ENCODE assay signal across 15 mouse cellular contexts in genomic region chr1:85853865-85854264, GRCm38 (mm10). TPM values are rescaled to one million over a fixed set of nuclear protein-coding genes. Genes with fewer than 3 reads are reported as not detected.
DNase-seq lines count a peak whose midpoint lies in the region; ATAC-seq and TF ChIP-seq lines count a peak whose summit lies in the region.
"Had no signal": no experiment of that assay in that cellular context is flagged by ENCODE, and none has a peak within 500 bp of the region (broad histone marks: within the 10 kb centered on the region; RNA-seq: fewer than 3 reads in every experiment).

No protein-coding gene starts in this region.

- no peak overlapping the region for H3K4me2 ChIP-seq in forebrain, embryonic 15.5 days (replicated peaks)
- H3K4me2 ChIP-seq in forebrain, postnatal 0 days (ENCODE audit: low read depth) = no peak overlapping the region
- no peak overlapping the region for H3K4me2 ChIP-seq in hindbrain, postnatal 0 days (ENCODE audit: low read depth, low read length)
- H3K4me2 ChIP-seq in hindbrain, embryonic 11.5 days (replicated peaks; ENCODE audit: low read depth, low read length) = no peak overlapping the region
- H3K4me2 ChIP-seq in midbrain, embryonic 12.5 days (replicated peaks) = no peak overlapping the region
- no peak overlapping the region for H3K4me2 ChIP-seq in midbrain, postnatal 0 days (ENCODE audit: low read depth, low read length, poor library complexity, severe bottlenecking)
- no peak overlapping the region for H3K4me2 ChIP-seq in embryonic facial prominence, embryonic 11.5 days (ENCODE audit: low read depth, low read length)
- H3K4me2 ChIP-seq: embryonic facial prominence, embryonic 12.5 days; heart, embryonic 13.5 days; hindbrain, embryonic 13.5 days; limb, embryonic 12.5 days; liver, embryonic 15.5 days; lung, embryonic 14.5 days had no signal

- H3K9me3 ChIP-seq in forebrain, embryonic 15.5 days = no peaks in the 10 kb centered on the region
- H3K9me3 ChIP-seq in forebrain, postnatal 0 days (ENCODE audit: low read length) = no peaks in the 10 kb centered on the region
- no peaks in the 10 kb centered on the region for H3K9me3 ChIP-seq in hindbrain, postnatal 0 days (ENCODE audit: low read length)
- H3K9me3 ChIP-seq in hindbrain, embryonic 11.5 days (ENCODE audit: control insufficient read depth, low read length) = no peaks in the 10 kb centered on the region
- H3K9me3 ChIP-seq in midbrain, embryonic 12.5 days = no peaks in the 10 kb centered on the region
- no peaks in the 10 kb centered on the region for H3K9me3 ChIP-seq in midbrain, postnatal 0 days (ENCODE audit: low read length)
- no peaks in the 10 kb centered on the region for H3K9me3 ChIP-seq in embryonic facial prominence, embryonic 11.5 days (replicated peaks; ENCODE audit: control insufficient read depth, low read length)
- H3K9me3 ChIP-seq: embryonic facial prominence, embryonic 12.5 days; heart, embryonic 13.5 days; hindbrain, embryonic 13.5 days; limb, embryonic 12.5 days; liver, embryonic 15.5 days had no signal

- ATAC-seq in forebrain, embryonic 15.5 days (replicated peaks) = peak; percentile 39; the same call in 1 of the 2 replicates
- no peak; the same call in 1 of the 2 replicates for ATAC-seq in forebrain, postnatal 0 days
- ATAC-seq in hindbrain, postnatal 0 days = peak; percentile 13; the same call in 1 of the 2 replicates
- ATAC-seq in hindbrain, embryonic 11.5 days (ENCODE audit: low FRiP score) = no peak
- peak; percentile 13; the same call in 1 of the 2 replicates for ATAC-seq in midbrain, embryonic 12.5 days (ENCODE audit: low FRiP score, low read depth)
- ATAC-seq in midbrain, postnatal 0 days (ENCODE audit: low FRiP score) = no peak
- ATAC-seq in embryonic facial prominence, embryonic 11.5 days (replicated peaks; ENCODE audit: insufficient number of reproducible peaks, low FRiP score, low TSS enrichment, low read depth) = peak; percentile 20; the same call in 1 of the 2 replicates

- WGBS in forebrain, embryonic 15.5 days = 85% methylated on average over 2 of the region's 2 CpGs
- 82% methylated on average over 2 of the region's 2 CpGs for WGBS in forebrain, postnatal 0 days
- WGBS in hindbrain, postnatal 0 days = 78% methylated on average over 2 of the region's 2 CpGs
- WGBS in hindbrain, embryonic 11.5 days = 82% methylated on average over 2 of the region's 2 CpGs
- WGBS in midbrain, embryonic 12.5 days = 86% methylated on average over 2 of the region's 2 CpGs
- WGBS in midbrain, postnatal 0 days = 93% methylated on average over 2 of the region's 2 CpGs
- WGBS in embryonic facial prominence, embryonic 11.5 days = 86% methylated on average over 2 of the region's 2 CpGs

- H3K4me1 ChIP-seq in forebrain, embryonic 15.5 days = no peaks in the 10 kb centered on the region
- H3K4me1 ChIP-seq in forebrain, postnatal 0 days (ENCODE audit: insufficient read depth) = no peaks in the 10 kb centered on the region
- H3K4me1 ChIP-seq in hindbrain, postnatal 0 days (ENCODE audit: insufficient read depth, low read length) = no peaks in the 10 kb centered on the region
- no peaks in the 10 kb centered on the region for H3K4me1 ChIP-seq in hindbrain, embryonic 11.5 days (replicated peaks; ENCODE audit: control insufficient read depth, insufficient read depth, low read length)
- H3K4me1 ChIP-seq in midbrain, embryonic 12.5 days = no peaks in the 10 kb centered on the region
- H3K4me1 ChIP-seq in midbrain, postnatal 0 days (ENCODE audit: insufficient read depth, low read length) = no peaks in the 10 kb centered on the region
- H3K4me1 ChIP-seq in embryonic facial prominence, embryonic 11.5 days (ENCODE audit: control insufficient read depth, insufficient read depth, low read length) = no peaks in the 10 kb centered on the region
- H3K4me1 ChIP-seq: hindbrain, embryonic 13.5 days; limb, embryonic 12.5 days; liver, embryonic 15.5 days had no signal

- H3K27ac ChIP-seq in forebrain, embryonic 15.5 days (replicated peaks) = no peak overlapping the region
- H3K27ac ChIP-seq in forebrain, postnatal 0 days (ENCODE audit: low read depth, low read length) = no peak overlapping the region
- H3K27ac ChIP-seq in hindbrain, postnatal 0 days = no peak overlapping the region
- no peak overlapping the region for H3K27ac ChIP-seq in hindbrain, embryonic 11.5 days (ENCODE audit: low read depth, low read length)
- no peak overlapping the region for H3K27ac ChIP-seq in midbrain, embryonic 12.5 days (replicated peaks)
- H3K27ac ChIP-seq in midbrain, postnatal 0 days (ENCODE audit: low read depth, low read length) = no peak overlapping the region
- H3K27ac ChIP-seq in embryonic facial prominence, embryonic 11.5 days (replicated peaks; ENCODE audit: low read depth, low read length) = no peak overlapping the region
- H3K27ac ChIP-seq: embryonic facial prominence, embryonic 12.5 days; heart, embryonic 13.5 days; hindbrain, embryonic 13.5 days; left cerebral cortex, adult 2 months; limb, embryonic 12.5 days; liver, embryonic 15.5 days had no signal

- DNase-seq in forebrain, postnatal 0 days = no peak
- DNase-seq in hindbrain, postnatal 0 days (ENCODE audit: low spot score) = no peak
- DNase-seq in hindbrain, embryonic 11.5 days (ENCODE audit: low spot score) = no peak
- no peak for DNase-seq in midbrain, postnatal 0 days (ENCODE audit: low spot score)
- DNase-seq in embryonic facial prominence, embryonic 11.5 days (ENCODE audit: low spot score) = no peak
- no peak for DNase-seq in thymus, postnatal 14 days

- no peak overlapping the region for H3K4me3 ChIP-seq in forebrain, embryonic 15.5 days
- no peak overlapping the region for H3K4me3 ChIP-seq in forebrain, postnatal 0 days (ENCODE audit: low read depth, low read length)
- H3K4me3 ChIP-seq in hindbrain, postnatal 0 days (ENCODE audit: low read length) = no peak overlapping the region
- no peak overlapping the region for H3K4me3 ChIP-seq in hindbrain, embryonic 11.5 days (ENCODE audit: low read depth, low read length)
- no peak overlapping the region for H3K4me3 ChIP-seq in midbrain, embryonic 12.5 days
- H3K4me3 ChIP-seq in midbrain, postnatal 0 days (ENCODE audit: low read depth, low read length) = no peak overlapping the region
- no peak overlapping the region for H3K4me3 ChIP-seq in embryonic facial prominence, embryonic 11.5 days (ENCODE audit: low read depth, low read length)
- H3K4me3 ChIP-seq: embryonic facial prominence, embryonic 12.5 days; heart, embryonic 13.5 days; hindbrain, embryonic 13.5 days; left cerebral cortex, adult 2 months; limb, embryonic 12.5 days; liver, embryonic 15.5 days had no signal

- TF ChIP-seq CTCF in forebrain, postnatal 0 days (IDR thresholded peaks at IDR 0.05; ENCODE audit: low read depth) = no peak
- no peak for TF ChIP-seq CTCF in hindbrain, postnatal 0 days (IDR thresholded peaks at IDR 0.05; ENCODE audit: low read depth)
- TF ChIP-seq CTCF in midbrain, postnatal 0 days (IDR thresholded peaks at IDR 0.05) = no peak

- H3K27me3 ChIP-seq in forebrain, embryonic 15.5 days = no peaks in the 10 kb centered on the region
- no peaks in the 10 kb centered on the region for H3K27me3 ChIP-seq in forebrain, postnatal 0 days (ENCODE audit: insufficient read depth, low read length)
- no peaks in the 10 kb centered on the region for H3K27me3 ChIP-seq in hindbrain, postnatal 0 days (ENCODE audit: insufficient read depth, low read length)
- no peaks in the 10 kb centered on the region for H3K27me3 ChIP-seq in hindbrain, embryonic 11.5 days (ENCODE audit: control insufficient read depth, insufficient read depth, low read length)
- H3K27me3 ChIP-seq in midbrain, embryonic 12.5 days = no peaks in the 10 kb centered on the region
- no peaks in the 10 kb centered on the region for H3K27me3 ChIP-seq in midbrain, postnatal 0 days (ENCODE audit: insufficient read depth, low read length)
- H3K27me3 ChIP-seq in embryonic facial prominence, embryonic 11.5 days (ENCODE audit: control insufficient read depth, insufficient read depth, low read length) = no peaks in the 10 kb centered on the region
- H3K27me3 ChIP-seq: embryonic facial prominence, embryonic 12.5 days; heart, embryonic 13.5 days; hindbrain, embryonic 13.5 days; limb, embryonic 12.5 days; liver, embryonic 15.5 days had no signal

- peaks cover 11% of the 10 kb centered on the region for H3K36me3 ChIP-seq in forebrain, embryonic 15.5 days
- peaks cover 21% of the 10 kb centered on the region for H3K36me3 ChIP-seq in forebrain, postnatal 0 days (ENCODE audit: insufficient read depth)
- H3K36me3 ChIP-seq in hindbrain, postnatal 0 days (ENCODE audit: insufficient read depth, low read length) = peaks cover 12% of the 10 kb centered on the region
- H3K36me3 ChIP-seq in hindbrain, embryonic 11.5 days (ENCODE audit: control insufficient read depth, insufficient read depth, low read length) = peaks cover 3% of the 10 kb centered on the region; the same call in 1 of the 2 replicates
- H3K36me3 ChIP-seq in midbrain, embryonic 12.5 days = peaks cover 32% of the 10 kb centered on the region
- peaks cover 12% of the 10 kb centered on the region for H3K36me3 ChIP-seq in midbrain, postnatal 0 days (ENCODE audit: insufficient read depth, low read length)
- H3K36me3 ChIP-seq in embryonic facial prominence, embryonic 11.5 days (replicated peaks; ENCODE audit: control insufficient read depth, insufficient read depth, low read depth, low read length) = no peaks in the 10 kb centered on the region

- H3K9ac ChIP-seq in forebrain, embryonic 15.5 days (replicated peaks) = no peak overlapping the region
- no peak overlapping the region for H3K9ac ChIP-seq in forebrain, postnatal 0 days
- no peak overlapping the region for H3K9ac ChIP-seq in hindbrain, postnatal 0 days (replicated peaks; ENCODE audit: low read length)
- H3K9ac ChIP-seq in hindbrain, embryonic 11.5 days (ENCODE audit: low read depth, low read length) = no peak overlapping the region
- H3K9ac ChIP-seq in midbrain, embryonic 12.5 days (replicated peaks) = no peak overlapping the region
- H3K9ac ChIP-seq in midbrain, postnatal 0 days (replicated peaks; ENCODE audit: low read length, poor library complexity, severe bottlenecking) = no peak overlapping the region
- H3K9ac ChIP-seq in embryonic facial prominence, embryonic 11.5 days (replicated peaks; ENCODE audit: low read length) = no peak overlapping the region
- H3K9ac ChIP-seq: embryonic facial prominence, embryonic 12.5 days; heart, embryonic 13.5 days; hindbrain, embryonic 13.5 days; limb, embryonic 12.5 days; liver, embryonic 15.5 days; lung, embryonic 14.5 days had no signal

RNA-seq across cellular contexts. Expression of gene Itm2c, which starts 40.2 kb away (rescaled TPM):
- 148 and 160 TPM in 2 replicates for polyA plus RNA-seq in forebrain, embryonic 15.5 days (2015; fragmentation: Nextera tagmentation; extraction: Ambion mirVana)
- 244 and 280 TPM in 2 replicates for total RNA-seq in forebrain, postnatal 0 days (2014; rRNA removed)
- polyA plus RNA-seq in forebrain, postnatal 0 days (2015; fragmentation: Nextera tagmentation; extraction: Ambion mirVana) = 244 and 246 TPM in 2 replicates
- total RNA-seq in hindbrain, postnatal 0 days (2014; rRNA removed) = 329 and 336 TPM in 2 replicates
- polyA plus RNA-seq in hindbrain, postnatal 0 days (2015; fragmentation: Nextera tagmentation; extraction: Ambion mirVana) = 244 and 253 TPM in 2 replicates
- 85.7 and 86.1 TPM in 2 replicates for polyA plus RNA-seq in hindbrain, embryonic 11.5 days (2014; fragmentation: Nextera tagmentation; extraction: Ambion mirVana)
- 146 and 163 TPM in 2 replicates for polyA plus RNA-seq in midbrain, embryonic 12.5 days (2016; fragmentation: Nextera tagmentation; extraction: Ambion mirVana)
- total RNA-seq in midbrain, postnatal 0 days (2014; rRNA removed) = 312 and 376 TPM in 2 replicates
- polyA plus RNA-seq in midbrain, postnatal 0 days (2015; fragmentation: Nextera tagmentation; extraction: Ambion mirVana) = 293 and 297 TPM in 2 replicates
- polyA plus RNA-seq in embryonic facial prominence, embryonic 11.5 days (2014; fragmentation: Nextera tagmentation; extraction: Ambion mirVana) = 130 and 133 TPM in 2 replicates

Comparison
In these comparisons a context has a peak if more than half of its experiments do, and no peak if none do; other contexts are left out.
1. ATAC-seq: peak in forebrain, embryonic 15.5 days (single experiment), hindbrain, postnatal 0 days (single experiment), midbrain, embryonic 12.5 days (single experiment) and embryonic facial prominence, embryonic 11.5 days (single experiment); none in forebrain, postnatal 0 days (single experiment), hindbrain, embryonic 11.5 days (single experiment) and midbrain, postnatal 0 days (single experiment).